Mouse (Mus musculus) CH12F3 (cell line): Measurements from ENCODE around the gene Olfr434.
"Not testable (repeated sequence)": the region's sequence is repeated elsewhere in the genome, so short reads cannot be mapped to it uniquely, and the experiment has no call there.

ENCODE experiments used
- in situ Hi-C: fragments of 300-500 bp; cut with MboI; formaldehyde crosslinking; loops from 2 replicates; pipeline ENCODE4 v1.14.3; 2020; ENCODE audit warnings: low sequenced_read_pairs

The Olfr434 gene

GRCm38 (mm10) chr6:43212873-43213272 is at the start of gene Olfr434:
Gene Olfr434, plus strand, starts transcription at chr6:43213021.
- in situ Hi-C loops: not testable (repeated sequence)

- in situ Hi-C loops: no loop called here
These were observed 45.6 kb upstream of the Olfr434 start for GRCm38 (mm10) chr6:43167246-43167645.

GRCm38 (mm10) chr6:43171840-43172239 is 41.0 kb upstream of the Olfr434 start, which contains the start of gene Olfr13:
Gene Olfr13, plus strand, starts transcription at chr6:43172140.
- in situ Hi-C loops: no loop called here

GRCm38 (mm10) chr6:43178129-43178528 is 34.7 kb upstream of the Olfr434 start:
- in situ Hi-C loops: no loop called here

- in situ Hi-C loops: no loop called here
These were observed 34.0 kb upstream of the Olfr434 start for GRCm38 (mm10) chr6:43178584-43179501.

- in situ Hi-C loops: no loop called here
These were observed 21.8 kb upstream of the Olfr434 start for GRCm38 (mm10) chr6:43190986-43191385.

GRCm38 (mm10) chr6:43196781-43197180 is 16.0 kb upstream of the Olfr434 start, which contains the start of gene Olfr435:
Gene Olfr435, plus strand, starts transcription at chr6:43197146.
- in situ Hi-C loops: no loop called here

- in situ Hi-C loops: no loop called here
These were observed 14.7 kb upstream of the Olfr434 start for GRCm38 (mm10) chr6:43198094-43198493.

- in situ Hi-C loops: no loop called here
These were observed 10.0 kb upstream of the Olfr434 start for GRCm38 (mm10) chr6:43202786-43203185.

GRCm38 (mm10) chr6:43205355-43205754 is 7.5 kb upstream of the Olfr434 start:
- in situ Hi-C loops: no loop called here

GRCm38 (mm10) chr6:43231255-43231654 is 18.4 kb downstream of the Olfr434 start, which contains the start of gene Olfr47:
Gene Olfr47, plus strand, starts transcription at chr6:43231529.
- in situ Hi-C loops: not testable (repeated sequence)

- in situ Hi-C loops: no loop called here
These were observed 29.2 kb downstream of the Olfr434 start for GRCm38 (mm10) chr6:43242061-43242460.

- in situ Hi-C loops: no loop called here
These were observed 34.6 kb downstream of the Olfr434 start for GRCm38 (mm10) chr6:43247396-43247795.

GRCm38 (mm10) chr6:43252994-43253393 is 40.2 kb downstream of the Olfr434 start:
- in situ Hi-C loops: no loop called here

- in situ Hi-C loops: no loop called here
These were observed 41.5 kb downstream of the Olfr434 start for GRCm38 (mm10) chr6:43254193-43254926.

- in situ Hi-C loops: no loop called here
These were observed 47.9 kb downstream of the Olfr434 start for GRCm38 (mm10) chr6:43260756-43261155.

- in situ Hi-C loops: no loop called here
These were observed 52.7 kb downstream of the Olfr434 start, which contains the start of gene Arhgef5 for GRCm38 (mm10) chr6:43265363-43266041. Gene Arhgef5, plus strand, starts transcription at chr6:43265582.

GRCm38 (mm10) chr6:43266356-43266755 is 53.5 kb downstream of the Olfr434 start:
- in situ Hi-C loops: no loop called here
